Mouse (Mus musculus) kidney, adult 9 months (tissue): Measurements from ENCODE around the gene Aff3.

Source experiments
- DNase-seq: peaks from one replicate; pipeline ENCODE4 v3.0.0; 2022

Aff3 gene

GRCm38 (mm10) chr1:38594766-38595165 lies 70.0 kb downstream of the Aff3 start:
- DNase-seq = no peak

- DNase-seq = no peak
Observed at GRCm38 (mm10) chr1:38591194-38591593, 73.6 kb downstream of the Aff3 start.

- no peak for DNase-seq
Observed at GRCm38 (mm10) chr1:38588741-38589140, 76.0 kb downstream of the Aff3 start.

- DNase-seq = no peak
Observed at GRCm38 (mm10) chr1:38582328-38582727, 82.4 kb downstream of the Aff3 start.

GRCm38 (mm10) chr1:38580572-38580971 lies 84.2 kb downstream of the Aff3 start:
- DNase-seq = no peak

- DNase-seq = no peak
Observed at GRCm38 (mm10) chr1:38578339-38578738, 86.4 kb downstream of the Aff3 start.

- no peak for DNase-seq
Observed at GRCm38 (mm10) chr1:38567791-38568190, 97.0 kb downstream of the Aff3 start.

- no peak for DNase-seq
Observed at GRCm38 (mm10) chr1:38566101-38566678, 98.6 kb downstream of the Aff3 start.

- DNase-seq = no peak
Observed at GRCm38 (mm10) chr1:38565295-38565777, 99.4 kb downstream of the Aff3 start.

- DNase-seq = no peak
Observed at GRCm38 (mm10) chr1:38562397-38563199, 102.2 kb downstream of the Aff3 start.

- DNase-seq = no peak
Observed at GRCm38 (mm10) chr1:38561331-38561730, 103.4 kb downstream of the Aff3 start.

GRCm38 (mm10) chr1:38560666-38561065 lies 104.1 kb downstream of the Aff3 start:
- DNase-seq = no peak

GRCm38 (mm10) chr1:38557615-38558014 lies 107.1 kb downstream of the Aff3 start:
- DNase-seq = no peak

GRCm38 (mm10) chr1:38554546-38554945 lies 110.2 kb downstream of the Aff3 start:
- no peak for DNase-seq

- no peak for DNase-seq
Observed at GRCm38 (mm10) chr1:38553090-38553489, 111.7 kb downstream of the Aff3 start.

GRCm38 (mm10) chr1:38550579-38550978 lies 114.2 kb downstream of the Aff3 start:
- DNase-seq = no peak

GRCm38 (mm10) chr1:38548671-38549661 lies 115.8 kb downstream of the Aff3 start:
- DNase-seq = no peak

GRCm38 (mm10) chr1:38547685-38548084 lies 117.1 kb downstream of the Aff3 start:
- DNase-seq = no peak

- DNase-seq = no peak
Observed at GRCm38 (mm10) chr1:38546696-38547095, 118.1 kb downstream of the Aff3 start.

GRCm38 (mm10) chr1:38545282-38545945 lies 119.3 kb downstream of the Aff3 start:
- no peak for DNase-seq

- no peak for DNase-seq
Observed at GRCm38 (mm10) chr1:38544501-38544900, 120.3 kb downstream of the Aff3 start.

GRCm38 (mm10) chr1:38541536-38541935 lies 123.2 kb downstream of the Aff3 start:
- no peak for DNase-seq
